Mouse (Mus musculus): Measurements from ENCODE around the gene Actl6a.

Actl6a gene

GRCm38 (mm10) chr3:32748384-32748783 is 42.3 kb downstream of the Actl6a start:
- DNase-seq (ENCODE audit: low spot score in 2 of 2): no peak

- DNase-seq (ENCODE audit: low spot score in 2 of 2): no peak
Observed at GRCm38 (mm10) chr3:32749820-32750579, 43.9 kb downstream of the Actl6a start.

DNA sequence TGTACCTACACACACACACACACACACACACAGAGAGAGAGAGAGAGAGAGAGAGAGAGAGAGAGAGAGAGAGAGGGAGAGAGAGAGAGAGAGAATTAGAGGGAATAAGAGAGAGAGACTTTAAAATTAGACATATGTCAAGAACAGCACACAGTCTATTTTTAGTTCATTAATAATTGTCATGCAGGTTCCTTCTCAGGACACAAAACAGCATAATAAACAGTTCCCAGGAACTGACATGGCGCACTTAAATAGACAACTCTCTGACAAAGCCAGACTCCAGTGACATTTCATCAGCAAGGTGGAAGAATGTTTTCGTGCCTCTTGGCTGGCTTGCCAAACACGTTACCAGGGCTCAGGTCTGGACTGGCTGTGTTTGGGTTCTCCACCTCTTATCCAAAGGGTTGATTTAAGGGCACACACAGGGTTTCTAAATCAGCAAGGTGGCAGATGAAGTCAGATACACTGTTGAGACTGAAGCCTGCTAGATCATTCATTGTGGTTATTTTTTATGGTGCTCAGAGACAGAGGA is 48.4 kb downstream of the Actl6a start:
- no peak for DNase-seq (ENCODE audit: low spot score in 2 of 2)

GRCm38 (mm10) chr3:32759212-32759611 is 53.1 kb downstream of the Actl6a start:
- DNase-seq (ENCODE audit: low spot score in 2 of 2): no peak

DNA sequence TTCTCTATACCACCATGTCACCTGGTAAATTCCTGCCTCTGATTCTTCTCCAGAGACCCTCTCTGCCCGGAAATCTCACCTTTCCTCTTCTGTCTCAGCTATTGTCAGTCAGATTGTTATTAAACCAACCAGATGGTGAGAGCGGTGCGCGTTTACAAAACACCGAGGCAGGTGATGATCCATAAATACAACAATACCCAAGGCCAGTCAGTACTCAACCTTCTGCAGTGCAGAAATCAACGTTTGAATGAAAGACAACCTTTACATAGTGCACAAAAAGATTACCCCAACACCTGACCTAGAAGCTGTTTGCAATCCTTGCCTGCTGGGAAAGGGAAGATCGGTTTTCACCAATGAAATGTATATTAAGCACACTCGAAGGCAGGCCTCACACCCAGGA is 56.9 kb downstream of the Actl6a start:
- no peak for DNase-seq (ENCODE audit: low spot score in 2 of 2)

DNA sequence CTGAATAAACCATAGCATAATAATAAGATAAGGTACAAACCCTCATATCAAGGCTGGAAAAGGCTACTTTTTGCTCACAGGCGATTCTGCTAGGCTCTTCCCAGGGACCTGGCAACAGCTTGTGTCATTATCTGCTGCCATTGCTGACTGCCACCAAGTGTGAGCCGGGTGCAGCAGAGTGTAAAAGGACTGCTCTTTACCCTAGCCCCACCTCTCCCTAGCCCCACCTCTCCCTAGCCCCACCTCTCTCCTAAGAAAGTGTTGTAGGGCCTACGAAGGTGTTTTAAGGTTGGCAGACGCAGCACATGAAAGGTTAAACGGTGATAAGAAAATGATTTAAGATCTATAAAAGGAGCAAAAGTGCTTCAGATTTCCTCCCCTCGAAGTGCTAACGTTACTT is 57.8 kb downstream of the Actl6a start:
- DNase-seq (ENCODE audit: low spot score in 2 of 2): no peak

DNA sequence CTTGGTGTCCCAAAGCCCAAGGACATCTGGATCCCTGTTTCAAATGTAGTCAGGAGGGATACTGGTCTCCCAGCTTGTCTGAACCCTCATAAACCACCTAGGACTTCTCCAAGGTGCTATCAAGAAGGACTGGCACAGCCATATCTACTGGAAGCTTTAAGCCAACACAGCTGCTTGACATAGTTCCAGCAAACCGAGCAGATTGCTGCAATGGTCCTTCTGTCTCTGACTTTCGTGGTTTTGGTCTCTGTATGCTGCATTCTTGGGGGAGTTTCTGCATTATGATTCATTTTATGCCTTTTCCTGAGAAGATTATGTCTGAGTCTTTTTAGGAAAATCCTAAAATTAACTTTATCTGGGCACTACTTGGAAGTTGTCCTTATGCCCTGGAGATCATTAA is 64.7 kb downstream of the Actl6a start:
- no peak for DNase-seq (ENCODE audit: low spot score in 2 of 2)
